Comparison of ENCODE assay signal across 9 mouse cellular contexts in the genomic region with DNA sequence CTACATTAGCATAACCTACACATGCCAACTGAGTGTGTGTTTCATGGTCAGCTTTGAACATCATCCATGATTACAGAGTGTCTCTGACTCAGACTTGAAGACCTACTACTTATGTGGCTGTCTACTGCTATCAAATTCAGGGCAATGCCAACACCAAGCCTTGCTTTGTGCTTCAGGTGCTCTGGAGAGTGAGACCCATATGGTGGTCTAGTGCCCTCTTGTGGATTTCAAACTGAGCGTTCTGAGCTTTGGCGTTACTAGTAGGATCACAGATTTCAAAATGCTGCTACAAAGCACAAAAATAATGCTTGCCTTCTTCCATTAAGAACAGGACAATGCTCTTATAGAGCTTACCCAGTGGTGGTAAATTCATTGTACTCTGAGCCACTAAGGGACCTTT.
DNase-seq lines count a peak whose midpoint lies in the region; ATAC-seq and TF ChIP-seq lines count a peak whose summit lies in the region.
"Had no signal": no experiment of that assay in that cellular context is flagged by ENCODE, and none has a peak within 500 bp of the region (broad histone marks: within the 10 kb centered on the region; RNA-seq: fewer than 3 reads in every experiment).

No protein-coding gene starts in this region.

- H3K4me2 ChIP-seq in neural tube, embryonic 15.5 days, result no peak overlapping the region
- H3K4me2 ChIP-seq: lung, embryonic 15.5 days had no signal

- H3K36me3 ChIP-seq in neural tube, embryonic 15.5 days, result no peaks in the 10 kb centered on the region
- H3K36me3 ChIP-seq: lung, embryonic 15.5 days had no signal

- H3K27ac ChIP-seq in neural tube, embryonic 15.5 days (replicated peaks), result no peak overlapping the region
- H3K27ac ChIP-seq: lung, embryonic 15.5 days had no signal

- ATAC-seq in frontal cortex, adult (ENCODE audit: low TSS enrichment), result peak; percentile 85
- ATAC-seq in activated CD4-positive, CD25-positive, alpha-beta regulatory T cell, adult 4 months, result no peak
- no peak for ATAC-seq in neural tube, embryonic 15.5 days (ENCODE audit: low FRiP score)

- H3K9me3 ChIP-seq in neural tube, embryonic 15.5 days (replicated peaks), result no peaks in the 10 kb centered on the region
- H3K9me3 ChIP-seq: lung, embryonic 15.5 days had no signal

- H3K9ac ChIP-seq in neural tube, embryonic 15.5 days (replicated peaks), result no peak overlapping the region
- H3K9ac ChIP-seq: lung, embryonic 15.5 days had no signal

- H3K27me3 ChIP-seq in neural tube, embryonic 15.5 days (replicated peaks), result no peaks in the 10 kb centered on the region
- H3K27me3 ChIP-seq: lung, embryonic 15.5 days had no signal

- peak; percentile 36; the same call in 1 of the 2 replicates for TF ChIP-seq CTCF in lung, adult 2 months (IDR thresholded peaks at IDR 0.05; ENCODE audit: insufficient read depth, low read length)

- no peak for TF ChIP-seq POLR2A in lung, adult 2 months (IDR thresholded peaks at IDR 0.05; ENCODE audit: borderline replicate concordance, extremely low read depth, low read depth, low read length)

- DNase-seq in frontal cortex, postnatal 14 days (ENCODE audit: low spot score in 2 of 2), result no peak
- peak; percentile 9 for DNase-seq in right cerebral cortex, adult 18-20 months
- no peak for DNase-seq in right cerebral cortex, postnatal 25 days
- DNase-seq in embryo, embryonic 11 days, result peak; percentile 66
- DNase-seq in lung, adult 2 months, result no peak

- H3K4me1 ChIP-seq in lung, adult 2 months (ENCODE audit: control insufficient read depth, insufficient read depth, low read length), result no peaks in the 10 kb centered on the region
- peaks cover 5% of the 10 kb centered on the region; the same call in 1 of the 2 replicates for H3K4me1 ChIP-seq in neural tube, embryonic 15.5 days
- H3K4me1 ChIP-seq: lung, embryonic 15.5 days had no signal

- 37% methylated on average over 2 of the region's 2 CpGs for WGBS in lung, adult 2 months
- 48% methylated on average over 2 of the region's 2 CpGs for WGBS in neural tube, embryonic 15.5 days

- no peak overlapping the region for H3K4me3 ChIP-seq in lung, adult 2 months (replicated peaks; ENCODE audit: extremely low read depth, low read depth, low read length)
- no peak overlapping the region for H3K4me3 ChIP-seq in neural tube, embryonic 15.5 days (replicated peaks)
- H3K4me3 ChIP-seq: lung, embryonic 15.5 days had no signal

Comparison
In these comparisons a context has a peak if more than half of its experiments do, and no peak if none do; other contexts are left out.
1. DNase-seq: peak in right cerebral cortex, adult 18-20 months (single experiment) and embryo, embryonic 11 days (single experiment); none in frontal cortex, postnatal 14 days (0 of 2), right cerebral cortex, postnatal 25 days (single experiment) and lung, adult 2 months (single experiment).